Mouse (Mus musculus) CH12.LX (cell line): ENCODE measurements at regions not wholly inside any gene's neighbourhood (a gene's known extent, or its start where the extent isn't known, plus 50 kb on each side); places are given as distances from the start of the nearest gene placed in this dataset.

Experiments
- DNase-seq: peaks from one replicate; pipeline ENCODE4 v3.0.0-alpha.2; 2013; ENCODE audit errors: extremely low read depth
- H3K27ac ChIP-seq: 2 replicates; pipeline ENCODE4 v1.5.1; 2012; ENCODE audit warnings: low read depth, mild to moderate bottlenecking, control low read depth, moderate library complexity; ENCODE audit not compliant: insufficient read depth
- H3K27me3 ChIP-seq: replicated peaks from 2 replicates; pipeline ENCODE3; 2012; ENCODE audit warnings: inconsistent platforms
- H3K36me3 ChIP-seq, 2 experiments: replicated peaks in 1 of 2; 2 replicates each; pipeline versions ENCODE3 to v1.6.1; 2012; ENCODE audit warnings: inconsistent platforms in 1 of 2, low read length in 1 of 2, mild to moderate bottlenecking in 1 of 2, mixed read lengths in 1 of 2, moderate library complexity in 1 of 2; ENCODE audit not compliant: control insufficient read depth in 1 of 2, insufficient read depth in 1 of 2
- H3K4me1 ChIP-seq, 2 experiments: 2 replicates each; pipeline ENCODE4 v1.6.1; 2012; ENCODE audit warnings: inconsistent platforms in 1 of 2, moderate library complexity in 1 of 2; ENCODE audit not compliant: insufficient read depth in 2 of 2, control insufficient read depth in 1 of 2
- H3K4me2 ChIP-seq: 2 replicates; pipeline ENCODE4 v1.6.1; 2012; ENCODE audit warnings: low read depth, mild to moderate bottlenecking, control low read depth; ENCODE audit not compliant: poor library complexity, insufficient read depth, severe bottlenecking
- H3K4me3 ChIP-seq, 3 experiments: fragments of 150-350 bp in 1 of 3; sonication (generic) in 1 of 3; replicated peaks in 1 of 3; 2 replicates each; pipeline versions ENCODE3 to v1.5.1; 2011 to 2012; ENCODE audit warnings: low read depth in 2 of 3, low read length in 2 of 3, mild to moderate bottlenecking in 2 of 3, moderate library complexity in 2 of 3, control low read depth in 1 of 3, improper control_type of control experiment in 1 of 3, inconsistent platforms in 1 of 3, mixed read lengths in 1 of 3; ENCODE audit not compliant: poor library complexity in 1 of 3
- H3K79me2 ChIP-seq: replicated peaks from 2 replicates; pipeline ENCODE4 v1.6.1; 2012; ENCODE audit warnings: mild to moderate bottlenecking, moderate library complexity; ENCODE audit not compliant: control insufficient read depth, poor library complexity, insufficient read depth, severe bottlenecking; ENCODE audit errors: extremely low read depth
- H3K9ac ChIP-seq: 2 replicates; pipeline ENCODE4 v1.6.1; 2012; ENCODE audit warnings: low read depth, mild to moderate bottlenecking, control low read depth, moderate library complexity; ENCODE audit not compliant: insufficient read depth
- H3K9me3 ChIP-seq: replicated peaks from 2 replicates; pipeline ENCODE3; 2012; ENCODE audit warnings: low read length, inconsistent platforms, mixed read lengths
- CHD1 ChIP-seq: IDR thresholded peaks from 2 replicates; pipeline ENCODE4 v1.6.1; 2012; ENCODE audit warnings: low read depth, low read length, improper control_type of control experiment, inconsistent platforms
- CHD2 ChIP-seq: IDR thresholded peaks from 2 replicates; pipeline ENCODE4 v1.6.1; 2011; ENCODE audit warnings: low read length, improper control_type of control experiment
- E2F4 ChIP-seq: IDR thresholded peaks from 2 replicates; pipeline ENCODE4 v1.6.1; 2011; ENCODE audit warnings: low read depth, low read length, improper control_type of control experiment; ENCODE audit not compliant: insufficient replicate concordance
- ELF1 ChIP-seq: IDR thresholded peaks from 2 replicates; pipeline ENCODE4 v1.6.1; 2014; ENCODE audit warnings: low read depth, mild to moderate bottlenecking, inconsistent platforms, low read length, improper control_type of control experiment
- ETS1 ChIP-seq: conservative IDR thresholded peaks from 2 replicates; pipeline ENCODE4 v1.6.1; 2012; ENCODE audit warnings: low read depth, mild to moderate bottlenecking, inconsistent platforms, low read length, improper control_type of control experiment, moderate library complexity
- IRF4 ChIP-seq: IDR thresholded peaks from 2 replicates; pipeline ENCODE4 v1.6.1; 2014; ENCODE audit warnings: low read depth, mild to moderate bottlenecking, inconsistent platforms, low read length, improper control_type of control experiment
- KAT2A ChIP-seq: IDR thresholded peaks from 2 replicates; pipeline ENCODE4 v1.6.1; 2012; ENCODE audit warnings: low read length, improper control_type of control experiment, inconsistent platforms; ENCODE audit not compliant: insufficient replicate concordance
- MEF2A ChIP-seq: IDR thresholded peaks from 2 replicates; pipeline ENCODE4 v1.6.1; 2014; ENCODE audit warnings: low read depth, mild to moderate bottlenecking, inconsistent platforms, low read length, improper control_type of control experiment, borderline replicate concordance
- MYC ChIP-seq: IDR thresholded peaks from 2 replicates; pipeline ENCODE4 v1.6.1; 2011; ENCODE audit warnings: low read depth, mild to moderate bottlenecking, improper control_type of control experiment, low read length
- NELFE ChIP-seq: IDR thresholded peaks from 2 replicates; pipeline ENCODE4 v1.6.1; 2011; ENCODE audit warnings: low read depth, low read length, improper control_type of control experiment
- NRF1 ChIP-seq: IDR thresholded peaks from 2 replicates; pipeline ENCODE4 v1.6.1; 2014; ENCODE audit warnings: low read depth, mild to moderate bottlenecking, inconsistent platforms, low read length, improper control_type of control experiment, moderate library complexity
- POLR2A ChIP-seq: IDR thresholded peaks from 2 replicates; pipeline ENCODE4 v1.6.1; 2011; ENCODE audit warnings: low read depth, mild to moderate bottlenecking, improper control_type of control experiment, low read length
- RCOR1 ChIP-seq: conservative IDR thresholded peaks from 2 replicates; pipeline ENCODE4 v1.6.1; 2012; ENCODE audit warnings: low read depth, mild to moderate bottlenecking, inconsistent platforms, low read length, improper control_type of control experiment
- TCF12 ChIP-seq: IDR thresholded peaks from 2 replicates; pipeline ENCODE4 v1.6.1; 2014; ENCODE audit warnings: low read depth, mild to moderate bottlenecking, inconsistent platforms, low read length, improper control_type of control experiment
- UBTF ChIP-seq: IDR thresholded peaks from 2 replicates; pipeline ENCODE4 v1.6.1; 2012; ENCODE audit warnings: low read depth, mild to moderate bottlenecking, inconsistent platforms, low read length, improper control_type of control experiment, moderate library complexity
- ZKSCAN1 ChIP-seq: IDR thresholded peaks from 2 replicates; pipeline ENCODE4 v1.6.1; 2012; ENCODE audit warnings: low read depth, inconsistent platforms, low read length, improper control_type of control experiment, borderline replicate concordance
- ZNF384 ChIP-seq: IDR thresholded peaks from 2 replicates; pipeline ENCODE4 v1.6.1; 2012; ENCODE audit warnings: low read depth, low read length, improper control_type of control experiment, inconsistent platforms
- dilution Hi-C: fragments of 300-500 bp; cut with MboI; formaldehyde crosslinking; loops from 2 replicates; pipeline ENCODE4 v1.14.3; 2020; ENCODE audit warnings: low sequenced_read_pairs; ENCODE audit not compliant: extremely low pct_unique_long_range_greater_than_20kb, extremely low pct_ligation_motif_present
- in situ Hi-C: fragments of 300-500 bp; cut with MboI; formaldehyde crosslinking; loops from 3 replicates; pipeline ENCODE4 v1.14.3; 2019; ENCODE audit warnings: low sequenced_read_pairs, low pct_ligation_motif_present, low pct_unique_long_range_greater_than_20kb, mixed read lengths

DNA sequence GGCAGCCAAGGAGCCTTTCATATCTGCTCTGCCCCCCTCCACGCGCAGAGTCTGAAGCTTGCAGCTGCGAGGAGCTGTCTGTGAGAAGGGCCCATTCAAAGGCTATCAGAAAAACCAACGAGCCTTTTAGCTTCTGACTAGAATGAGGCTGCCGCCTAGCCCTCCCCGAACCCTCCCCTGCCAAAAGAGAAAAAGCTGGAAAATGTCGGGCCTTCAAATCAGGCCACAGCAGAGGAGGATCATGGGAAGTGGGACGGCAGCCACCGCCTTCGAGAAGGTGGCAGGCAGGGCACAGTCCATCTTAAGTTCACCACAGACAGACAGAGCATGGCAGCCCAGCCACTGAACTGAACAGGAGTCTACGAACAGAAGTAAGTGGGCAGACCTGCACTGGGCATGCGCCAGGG is 108.6 kb upstream of the Igsf21 start:
- Histone ChIP-seq H3K9ac (no peak overlapping the region), H3K9me3 (peaks cover 8% of the 10 kb centered on the region), H3K4me1 (peaks cover 0 to 5% of the 10 kb centered on the region in 2 experiments; a peak in 1 of 4 replicates), H3K27me3 (no peaks in the 10 kb centered on the region), H3K4me3 (no peak overlapping the region), H3K4me2 (no peak overlapping the region), H3K27ac (no peak overlapping the region), H3K36me3 (no peaks in the 10 kb centered on the region), H3K79me2 (no peaks in the 10 kb centered on the region)
- TF ChIP-seq POLR2A (no peak), KAT2A (no peak), TCF12 (no peak), IRF4 (no peak), NRF1 (no peak), UBTF (no peak), CHD2 (no peak), ETS1 (no peak), ZNF384 (no peak), ZKSCAN1 (no peak), CHD1 (no peak), E2F4 (no peak), MEF2A (no peak), MYC (no peak), ELF1 (no peak), NELFE (no peak)
- no peak for DNase-seq
- dilution Hi-C loops = no loop called here
- in situ Hi-C loops = no loop called here

- Histone ChIP-seq H3K27ac (no peak overlapping the region), H3K9me3 (peaks cover 2% of the 10 kb centered on the region), H3K9ac (no peak overlapping the region)
- no peak for TF ChIP-seq RCOR1
- TF ChIP-seq, all 38 proteins: peak for 0
- in situ Hi-C loops = no loop called here
- no peaks in the 10 kb centered on the region for H3K4me1 ChIP-seq
- H3K27me3 ChIP-seq = peaks cover 2% of the 10 kb centered on the region
- dilution Hi-C loops = no loop called here
- no peak for DNase-seq
- no peak overlapping the region for H3K4me3 ChIP-seq
- no peaks in the 10 kb centered on the region for H3K79me2 ChIP-seq
- H3K36me3 ChIP-seq = no peaks in the 10 kb centered on the region
- H3K4me2 ChIP-seq = no peak overlapping the region
Measured at GRCm38 (mm10) chr4:140348802-140349201, 102.2 kb upstream of the Igsf21 start.
